Mouse (Mus musculus) neural tube, embryonic 11.5 days (tissue): ENCODE data around the gene Nxpe3. TPM values are rescaled to one million over a fixed set of nuclear protein-coding genes. Genes with fewer than 3 reads are reported as not detected.
A peak's percentile ranks its signal among the peaks of the same experiment; 100 is the strongest.
"Not testable (repeated sequence)": the region's sequence is repeated elsewhere in the genome, so short reads cannot be mapped to it uniquely, and the experiment has no call there.

Experiments used
- ATAC-seq: fragments of 200-750 bp; cut with Nextera tagmentation; 2 replicates; pipeline ENCODE4 v1.8.0; 2017; ENCODE audit warnings: moderate number of reproducible peaks, mild to moderate bottlenecking, moderate TSS enrichment, moderate library complexity; ENCODE audit not compliant: insufficient read depth, low FRiP score, low TSS enrichment
- DNase-seq: peaks from one replicate; pipeline ENCODE4 v3.0.0-alpha.2; 2015; ENCODE audit warnings: low spot score
- H3K27ac ChIP-seq: fragments of 300-500 bp; sonication (generic); 2 replicates; pipeline ENCODE4 v1.5.1; 2014; ENCODE audit warnings: low read depth, mild to moderate bottlenecking, low read length
- H3K27me3 ChIP-seq: fragments of 300-500 bp; sonication (generic); 2 replicates; pipeline ENCODE4 v1.6.1; 2014; ENCODE audit warnings: mild to moderate bottlenecking, low read length, mixed read lengths; ENCODE audit not compliant: control insufficient read depth, insufficient read depth
- H3K36me3 ChIP-seq: fragments of 300-500 bp; sonication (generic); 2 replicates; pipeline ENCODE4 v1.6.1; 2014; ENCODE audit warnings: mild to moderate bottlenecking, low read length, moderate library complexity, mixed read lengths; ENCODE audit not compliant: control insufficient read depth, insufficient read depth
- H3K4me1 ChIP-seq: fragments of 300-500 bp; sonication (generic); 2 replicates; pipeline ENCODE4 v1.6.1; 2014; ENCODE audit warnings: low read length, mixed read lengths; ENCODE audit not compliant: control insufficient read depth, insufficient read depth
- H3K4me2 ChIP-seq: fragments of 300-500 bp; sonication (generic); 2 replicates; pipeline ENCODE4 v1.6.1; 2014; ENCODE audit warnings: low read depth, mild to moderate bottlenecking, moderate library complexity
- H3K4me3 ChIP-seq: fragments of 300-500 bp; sonication (generic); 2 replicates; pipeline ENCODE4 v1.5.1; 2014; ENCODE audit warnings: low read depth, low read length
- H3K9ac ChIP-seq: fragments of 300-500 bp; sonication (generic); 2 replicates; pipeline ENCODE4 v1.6.1; 2014; ENCODE audit warnings: mild to moderate bottlenecking, low read length
- H3K9me3 ChIP-seq: fragments of 300-500 bp; sonication (generic); 2 replicates; pipeline ENCODE4 v1.6.1; 2016; ENCODE audit warnings: low read length; ENCODE audit not compliant: control insufficient read depth
- WGBS: fragments of 180-500 bp; shearing (Covaris S2); extraction: QIAGEN DNeasy Blood & Tissue Kit; methylation state at CpG from one replicate; pipeline ENCODE4 v1.1.7; 2014; 5-methylcytosine and 5-hydroxymethylcytosine counted together
- polyA plus RNA-seq: library from polyadenylated mRNA; unstranded; fragments of >200 nt; fragmentation: Nextera tagmentation; extraction: Ambion mirVana; gene quantifications from 2 replicates; pipeline ENCODE4 v1.2.1, GENCODE M21; 2014

Gene Nxpe3
- polyA plus RNA-seq, 1 experiment from 2014 or later = 0.89 TPM

DNA sequence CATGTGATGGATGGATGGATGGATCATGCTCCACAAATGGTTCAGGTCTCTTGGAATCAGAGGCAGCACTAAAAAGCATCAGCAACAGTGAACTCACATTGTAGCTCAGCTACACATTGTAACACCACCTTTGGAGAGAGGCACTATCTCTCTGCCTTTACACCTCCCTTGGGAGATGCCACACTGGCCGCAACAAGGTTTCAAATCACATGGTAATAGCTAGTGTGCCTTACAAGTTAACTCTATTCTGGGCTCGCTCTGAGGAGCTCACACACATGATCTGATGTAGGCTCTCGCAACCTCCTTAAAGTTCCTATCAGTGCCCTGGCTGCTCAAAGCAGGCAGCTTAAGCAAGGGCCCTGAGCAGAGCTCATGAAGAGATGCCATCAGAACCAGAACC is 44.6 kb downstream of the Nxpe3 start:
- H3K27ac ChIP-seq = no peak overlapping the region
- WGBS = 87% methylated on average over 3 of the region's 3 CpGs
- H3K4me2 ChIP-seq = no peak overlapping the region
- no peak overlapping the region for H3K4me3 ChIP-seq
- no peaks in the 10 kb centered on the region for H3K27me3 ChIP-seq
- no peak overlapping the region for H3K9ac ChIP-seq
- ATAC-seq (no peak), DNase-seq (no peak)
- no peaks in the 10 kb centered on the region for H3K9me3 ChIP-seq
- no peaks in the 10 kb centered on the region for H3K36me3 ChIP-seq
- no peaks in the 10 kb centered on the region for H3K4me1 ChIP-seq

DNA sequence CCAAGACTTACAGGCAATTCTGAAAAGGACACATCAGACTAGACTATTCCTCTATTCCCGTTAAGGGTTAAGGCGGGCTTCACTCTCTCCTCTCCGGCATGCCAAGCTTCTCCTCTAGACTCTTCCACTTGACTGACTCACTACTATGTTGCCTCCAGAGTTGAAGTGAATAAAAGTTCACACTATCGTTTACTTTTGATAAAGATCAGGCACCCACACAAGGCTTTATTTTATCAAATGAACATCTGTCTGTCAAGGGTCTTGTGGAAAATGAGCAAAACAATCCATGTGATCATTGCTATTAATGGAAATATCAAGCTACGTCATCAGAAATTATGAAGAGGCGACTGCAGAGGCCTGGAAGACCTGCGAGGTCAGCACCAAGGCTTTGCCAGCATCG is 47.4 kb downstream of the Nxpe3 start:
- Histone ChIP-seq H3K36me3 (no peaks in the 10 kb centered on the region), H3K4me3 (no peak overlapping the region), H3K27me3 (no peaks in the 10 kb centered on the region), H3K27ac (no peak overlapping the region), H3K4me1 (no peaks in the 10 kb centered on the region), H3K9me3 (no peaks in the 10 kb centered on the region), H3K4me2 (no peak overlapping the region), H3K9ac (no peak overlapping the region)
- ATAC-seq (no peak), DNase-seq (no peak)
- WGBS = 87% methylated on average over 8 of the region's 8 CpGs

DNA sequence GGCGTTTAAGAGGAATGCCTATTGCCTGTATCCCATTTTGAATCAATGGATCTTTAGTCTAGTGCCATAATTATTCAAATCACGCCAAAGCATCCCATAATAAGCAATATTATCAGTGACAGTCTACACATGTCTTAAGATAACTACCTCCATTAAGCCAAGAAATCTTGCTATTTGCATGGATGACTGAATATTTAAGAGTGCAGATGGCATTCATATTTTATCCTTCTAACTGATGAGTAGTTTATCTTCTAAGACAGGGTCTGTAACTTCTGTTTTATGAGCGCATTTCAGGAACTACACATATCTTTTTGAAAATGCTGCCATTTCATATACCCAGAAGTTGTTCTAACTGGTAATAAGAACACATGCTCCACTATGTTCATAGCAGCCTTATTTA is 50.2 kb downstream of the Nxpe3 start:
- no peak overlapping the region for H3K27ac ChIP-seq
- H3K4me1 ChIP-seq = no peaks in the 10 kb centered on the region
- no peaks in the 10 kb centered on the region for H3K36me3 ChIP-seq
- no peaks in the 10 kb centered on the region for H3K27me3 ChIP-seq
- H3K4me2 ChIP-seq = no peak overlapping the region
- no peak overlapping the region for H3K9ac ChIP-seq
- ATAC-seq = no peak
- H3K9me3 ChIP-seq = no peaks in the 10 kb centered on the region
- H3K4me3 ChIP-seq = no peak overlapping the region
- WGBS = 90% methylated on average over 3 of the region's 3 CpGs
- no peak for DNase-seq

DNA sequence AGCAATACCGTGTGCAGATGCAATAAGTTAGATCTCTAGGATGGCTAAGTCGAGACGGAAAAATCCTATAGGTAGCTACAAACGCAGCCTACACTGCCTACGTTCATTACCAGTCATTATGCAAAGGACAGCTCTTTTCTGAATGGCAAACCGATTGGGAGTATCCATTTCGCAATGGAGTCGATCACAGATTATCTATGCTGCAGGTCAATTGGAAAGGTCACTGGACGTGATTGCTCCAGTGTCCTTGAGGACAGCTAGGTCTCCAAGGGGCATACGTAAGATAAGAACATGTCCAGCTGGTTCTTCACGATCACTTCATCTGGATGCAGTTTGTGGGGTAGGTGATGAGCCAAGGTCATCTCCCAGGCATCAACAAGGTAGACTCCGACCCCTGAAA is 51.2 kb downstream of the Nxpe3 start:
- Histone ChIP-seq H3K4me3 (no peak overlapping the region), H3K27ac (no peak overlapping the region), H3K27me3 (no peaks in the 10 kb centered on the region), H3K4me2 (no peak overlapping the region), H3K9me3 (no peaks in the 10 kb centered on the region), H3K9ac (no peak overlapping the region), H3K36me3 (no peaks in the 10 kb centered on the region), H3K4me1 (no peaks in the 10 kb centered on the region)
- 93% methylated on average over 12 of the region's 12 CpGs for WGBS
- ATAC-seq (no peak), DNase-seq (no peak)

DNA sequence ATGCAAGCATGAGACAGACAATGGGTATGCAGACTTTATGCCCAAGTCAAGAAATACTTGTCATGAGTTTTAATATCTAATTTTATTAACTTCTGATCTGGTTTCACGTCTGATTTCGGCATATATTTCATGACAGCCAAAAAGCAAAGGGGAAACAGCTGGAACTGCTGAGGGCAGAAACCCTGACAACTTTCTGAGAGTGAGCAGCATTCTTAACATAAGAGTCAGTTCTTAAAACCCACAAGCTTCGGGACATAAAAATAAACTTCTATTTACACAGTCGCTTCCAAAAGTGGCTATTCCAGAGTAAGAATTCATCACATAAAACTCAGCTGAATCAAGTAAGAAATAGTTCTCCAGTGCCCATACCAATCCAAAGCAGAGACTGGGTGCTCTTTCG is 52.0 kb downstream of the Nxpe3 start:
- Histone ChIP-seq H3K4me1 (no peaks in the 10 kb centered on the region), H3K9me3 (no peaks in the 10 kb centered on the region), H3K27me3 (no peaks in the 10 kb centered on the region), H3K36me3 (no peaks in the 10 kb centered on the region), H3K4me3 (no peak overlapping the region), H3K4me2 (no peak overlapping the region), H3K9ac (no peak overlapping the region), H3K27ac (no peak overlapping the region)
- ATAC-seq (no peak), DNase-seq (no peak)
- 96% methylated on average over 5 of the region's 5 CpGs for WGBS

DNA sequence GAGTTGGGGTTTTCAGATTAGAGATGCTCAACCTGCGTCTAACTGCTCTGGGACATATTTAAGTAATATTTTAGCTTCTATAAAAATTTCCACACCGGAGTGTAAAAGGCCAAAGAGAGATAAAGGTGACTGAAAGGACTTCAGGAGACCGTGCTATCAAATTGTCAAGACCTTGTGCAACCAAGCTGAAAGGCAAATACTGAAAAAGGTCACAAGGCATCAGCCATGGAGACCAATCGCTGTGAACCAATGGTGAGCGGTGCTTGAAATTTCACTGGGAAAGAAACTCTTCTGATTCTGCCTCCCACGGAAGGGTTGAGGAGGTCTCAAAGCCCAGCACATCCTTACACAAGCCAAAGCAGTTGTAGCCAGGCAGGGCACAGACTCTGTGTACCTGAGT is 53.6 kb downstream of the Nxpe3 start:
- WGBS = 90% methylated on average over 6 of the region's 6 CpGs
- Histone ChIP-seq H3K4me1 (no peaks in the 10 kb centered on the region), H3K36me3 (no peaks in the 10 kb centered on the region), H3K27me3 (no peaks in the 10 kb centered on the region), H3K4me2 (no peak overlapping the region), H3K4me3 (no peak overlapping the region), H3K27ac (no peak overlapping the region), H3K9me3 (no peaks in the 10 kb centered on the region), H3K9ac (no peak overlapping the region)
- DNase-seq (no peak), ATAC-seq (no peak)

DNA sequence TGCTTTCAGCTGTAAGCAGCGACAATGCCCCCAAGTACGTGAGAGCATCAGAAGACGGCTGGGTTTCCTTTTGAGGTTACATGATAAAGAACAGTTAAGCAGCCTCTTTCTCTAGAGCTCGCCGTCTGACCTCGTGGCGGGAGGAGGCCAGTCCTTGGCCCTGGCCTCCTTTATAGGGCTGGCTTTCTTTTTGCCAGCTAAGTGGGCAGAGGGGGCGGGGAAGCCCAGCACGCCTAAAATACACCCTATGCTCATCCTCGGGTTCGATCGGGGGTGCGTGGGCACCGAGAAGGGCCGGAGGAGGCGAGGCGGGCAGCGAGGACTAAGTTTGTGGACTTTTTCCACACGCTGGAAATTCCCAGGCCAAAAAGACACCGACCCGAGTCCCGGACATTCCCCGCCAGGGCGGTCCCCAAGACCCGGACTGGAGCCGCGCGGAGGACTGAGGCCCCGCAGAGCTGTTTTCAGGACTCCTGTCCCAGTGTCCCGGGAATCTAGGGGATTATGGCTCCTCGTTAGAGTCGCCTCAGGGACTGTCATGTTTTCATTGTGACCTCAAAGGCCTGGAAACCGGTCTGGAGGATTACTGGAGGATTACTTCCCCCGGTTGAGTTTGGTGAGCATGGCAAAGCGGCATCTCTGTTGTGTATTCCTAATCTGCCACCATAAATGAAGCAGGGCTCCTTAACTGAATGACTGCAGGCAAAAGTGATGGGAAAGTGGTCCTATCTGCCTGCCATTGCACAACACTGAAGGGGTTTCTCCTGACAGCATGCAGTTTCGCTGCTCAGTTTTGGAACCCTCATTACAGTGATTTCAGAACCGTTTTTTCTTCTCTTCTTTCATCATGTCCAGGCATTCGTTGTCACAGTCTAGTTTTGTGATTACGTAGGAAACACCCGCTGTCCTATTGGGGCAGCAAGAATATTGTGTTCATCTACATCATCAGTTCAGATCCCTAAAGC is 56.3 kb downstream of the Nxpe3 start, which contains the start of gene Nfkbiz:
TSS of gene Nfkbiz (minus strand) at position 390 of the 965 bp plus-strand sequence.
- Histone ChIP-seq H3K4me1 (no peaks in the 10 kb centered on the region; the same call in 1 of the 2 replicates), H3K36me3 (no peaks in the 10 kb centered on the region), H3K4me3 (peak within 1 kb of the TSS; percentile 46), H3K4me2 (peak within 1 kb of the TSS; percentile 52), H3K27ac (peak within 1 kb of the TSS; percentile 63), H3K9me3 (no peaks in the 10 kb centered on the region), H3K27me3 (no peaks in the 10 kb centered on the region), H3K9ac (peak within 1 kb of the TSS; percentile 76)
- DNase-seq (peak; percentile 90), ATAC-seq (peak; percentile 90)
- 1% methylated on average over 40 of the region's 40 CpGs for WGBS

DNA sequence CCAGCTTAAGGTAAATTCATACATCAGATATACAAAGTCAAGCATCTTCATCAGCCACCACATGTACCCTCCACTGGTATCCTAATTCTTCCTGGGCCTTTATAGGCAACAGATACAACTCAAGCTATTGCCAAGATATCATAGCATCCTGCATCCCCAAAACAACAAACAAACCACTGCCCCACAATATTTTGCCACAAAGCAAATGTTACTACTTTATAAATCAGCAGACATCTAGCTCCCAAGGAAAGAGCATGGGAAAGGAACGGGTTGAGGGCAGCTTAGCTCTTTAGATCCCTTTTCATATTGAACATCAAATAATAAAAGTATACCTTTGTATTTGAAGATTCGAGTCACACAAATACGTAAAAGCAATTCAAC is 57.0 kb downstream of the Nxpe3 start:
- ATAC-seq = no peak

DNA sequence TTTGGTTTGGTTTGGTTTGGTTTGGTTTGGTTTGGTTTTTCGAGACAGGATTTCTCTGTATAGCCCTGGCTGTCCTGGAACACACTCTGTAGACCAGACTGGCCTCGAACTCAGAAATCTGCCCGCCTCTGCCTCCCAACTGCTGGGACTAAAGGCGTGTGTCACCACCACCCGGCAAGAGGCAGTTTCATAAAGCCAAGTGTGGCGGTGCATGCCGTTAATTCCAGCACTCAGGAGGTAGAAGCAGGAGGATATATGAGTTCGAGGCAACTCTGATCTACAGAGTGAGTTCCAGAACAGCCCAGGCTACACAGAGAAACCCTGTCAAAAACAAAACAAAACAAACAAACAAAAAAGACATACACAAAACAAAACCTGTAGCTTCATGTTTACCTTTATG is 57.4 kb downstream of the Nxpe3 start:
- DNase-seq, ATAC-seq, H3K27ac ChIP-seq, H3K9ac ChIP-seq, H3K4me1 ChIP-seq, H3K9me3 ChIP-seq, H3K4me2 ChIP-seq, H3K27me3 ChIP-seq, H3K36me3 ChIP-seq, H3K4me3 ChIP-seq: not testable (repeated sequence)
- 94% methylated on average over 8 of the region's 8 CpGs for WGBS

More for the DNA sequence above, 57.0 kb downstream of the Nxpe3 start:
- Histone ChIP-seq H3K4me3 (peak overlapping the region; percentile 46), H3K27me3 (no peaks in the 10 kb centered on the region), H3K9ac (peak overlapping the region; percentile 76), H3K36me3 (no peaks in the 10 kb centered on the region), H3K27ac (no peak overlapping the region), H3K4me1 (no peaks in the 10 kb centered on the region; the same call in 1 of the 2 replicates), H3K4me2 (peak overlapping the region; percentile 52), H3K9me3 (no peaks in the 10 kb centered on the region)
- DNase-seq = no peak
- WGBS = 16% methylated on average over 3 of the region's 3 CpGs
